Mouse (Mus musculus): Measurements from ENCODE around the gene Sptbn4.
A peak's percentile ranks its signal among the peaks of the same experiment; 100 is the strongest.

Gene Sptbn4

DNA sequence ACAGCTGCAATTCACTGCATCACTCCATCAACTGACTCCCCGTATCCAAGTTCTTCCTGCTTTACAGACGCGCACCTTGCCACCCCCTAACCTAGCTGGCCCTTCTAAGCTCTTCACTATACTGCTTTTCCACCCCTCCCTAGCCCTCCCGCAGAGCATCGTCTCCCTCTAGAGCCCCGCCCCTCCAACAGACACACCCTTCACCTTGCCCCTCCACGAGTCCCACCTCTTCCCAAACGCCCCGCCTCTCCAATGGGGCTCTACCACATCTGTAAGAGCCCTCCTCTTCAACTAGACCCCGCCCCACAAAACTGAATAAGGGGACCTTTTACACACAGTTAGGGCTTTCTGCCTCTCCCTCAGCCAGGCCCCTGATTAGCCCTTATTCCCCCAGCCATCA lies 13.7 kb downstream of the Sptbn4 start:
- no peak for DNase-seq (ENCODE audit: low read depth, low spot score)

GRCm38 (mm10) chr7:27433349-27433748 lies 14.1 kb downstream of the Sptbn4 start:
- no peak for DNase-seq (ENCODE audit: low read depth, low spot score)

GRCm38 (mm10) chr7:27429135-27429534 lies 18.4 kb downstream of the Sptbn4 start:
- DNase-seq (ENCODE audit: low read depth, low spot score) = no peak

GRCm38 (mm10) chr7:27428002-27428401 lies 19.5 kb downstream of the Sptbn4 start:
- DNase-seq (ENCODE audit: low read depth, low spot score) = no peak

DNA sequence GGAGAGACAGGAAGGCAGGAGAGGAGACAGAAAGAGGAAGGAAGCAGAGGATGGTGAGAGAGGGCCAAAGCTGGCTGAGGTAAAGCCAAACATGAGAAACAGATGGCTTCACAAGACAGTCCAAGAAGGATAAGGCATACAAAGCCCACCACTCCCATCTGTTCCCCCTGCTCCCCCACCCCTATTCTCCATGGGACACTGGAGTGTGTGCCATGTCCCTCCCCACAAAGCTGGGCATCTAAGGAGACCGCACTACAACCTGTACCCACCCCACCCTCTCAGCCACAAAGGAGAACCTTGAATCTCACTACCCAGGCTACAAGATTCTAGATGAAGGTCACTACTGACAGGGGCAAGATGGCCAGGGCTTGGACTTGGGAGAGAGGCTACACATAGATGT lies 20.1 kb downstream of the Sptbn4 start:
- no peak for DNase-seq (ENCODE audit: low read depth, low spot score)

DNA sequence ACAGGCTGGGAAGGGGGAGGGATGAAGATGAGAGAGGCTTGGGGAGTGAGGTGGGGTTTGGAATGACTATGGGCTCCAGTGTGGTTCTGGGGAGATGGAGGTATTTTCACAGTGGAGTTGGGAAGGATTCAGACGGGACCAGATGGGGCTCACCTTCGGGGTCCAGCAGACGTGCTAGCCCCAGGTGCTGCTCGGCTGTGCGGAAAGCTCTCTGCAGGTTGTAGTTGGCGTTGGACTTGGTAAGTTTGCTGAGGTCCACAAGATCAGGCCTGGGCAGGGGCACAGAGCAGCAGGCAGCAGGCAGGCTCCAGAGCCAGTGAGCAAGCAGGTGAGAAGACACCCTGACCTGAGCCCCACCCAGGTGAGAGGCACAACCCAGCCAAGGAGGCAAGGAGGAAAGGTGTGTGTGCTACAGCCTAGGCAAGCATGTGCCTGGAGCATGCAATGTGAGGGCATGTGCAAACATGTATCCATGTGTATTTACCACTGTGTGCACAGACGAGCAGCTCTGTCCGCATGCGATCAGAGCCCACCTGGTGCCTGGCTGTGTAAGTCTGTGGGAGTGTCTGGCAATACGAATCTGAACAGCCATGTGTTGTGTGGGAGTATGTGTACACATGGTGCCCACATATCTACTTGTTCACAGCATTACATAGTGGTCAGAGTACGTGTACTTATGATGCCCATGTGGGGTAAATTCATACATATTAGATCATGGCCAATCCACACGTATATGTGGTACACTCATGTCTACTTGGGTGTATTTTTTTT lies 23.7 kb downstream of the Sptbn4 start:
- peak; percentile 57 for DNase-seq (ENCODE audit: low read depth, low spot score)

GRCm38 (mm10) chr7:27419101-27419500 lies 28.4 kb downstream of the Sptbn4 start:
- DNase-seq (ENCODE audit: low read depth, low spot score) = no peak

DNA sequence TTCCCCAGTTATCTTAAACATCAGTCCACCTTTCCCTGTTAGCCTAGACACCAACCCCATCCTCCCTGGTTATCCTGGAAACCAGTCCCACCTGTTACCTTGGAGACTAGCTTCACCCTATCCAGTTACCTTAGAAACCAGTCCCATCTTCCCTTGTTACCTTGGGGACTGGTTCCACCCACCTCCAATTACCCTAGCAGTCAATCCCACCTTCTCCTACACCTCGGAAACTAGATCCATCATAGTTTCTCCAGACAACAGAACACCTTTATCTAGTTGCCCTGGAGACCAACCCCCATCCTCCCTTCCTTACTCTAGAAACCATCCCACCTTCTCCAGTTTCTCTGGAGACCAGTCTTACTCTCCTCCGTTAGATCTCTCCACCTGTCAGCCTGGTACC lies 30.3 kb downstream of the Sptbn4 start:
- peak; percentile 73 for DNase-seq (ENCODE audit: low read depth, low spot score)

- DNase-seq (ENCODE audit: low read depth, low spot score) = peak; percentile 89
Measured at GRCm38 (mm10) chr7:27408379-27409176, 38.9 kb downstream of the Sptbn4 start.

DNA sequence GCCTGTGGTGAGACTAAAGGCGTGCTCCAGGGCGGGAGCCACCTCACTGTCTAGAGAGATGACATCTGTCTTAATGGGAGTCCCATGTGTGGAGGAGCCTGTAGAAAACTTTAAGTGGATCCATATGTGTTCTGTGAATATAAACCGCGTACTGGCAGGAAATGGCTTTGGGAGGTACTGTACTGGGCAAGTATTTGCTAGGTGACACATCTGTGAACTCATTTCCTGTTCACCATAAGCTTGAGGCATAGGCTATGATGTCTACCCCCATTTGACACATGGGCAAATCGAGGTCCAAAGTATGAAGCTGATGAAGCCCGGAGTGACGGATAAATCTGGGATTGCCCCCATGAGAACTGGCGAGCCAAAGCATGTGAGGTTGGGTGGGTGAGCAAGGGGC lies 39.7 kb downstream of the Sptbn4 start:
- DNase-seq (ENCODE audit: low read depth, low spot score) = no peak

DNA sequence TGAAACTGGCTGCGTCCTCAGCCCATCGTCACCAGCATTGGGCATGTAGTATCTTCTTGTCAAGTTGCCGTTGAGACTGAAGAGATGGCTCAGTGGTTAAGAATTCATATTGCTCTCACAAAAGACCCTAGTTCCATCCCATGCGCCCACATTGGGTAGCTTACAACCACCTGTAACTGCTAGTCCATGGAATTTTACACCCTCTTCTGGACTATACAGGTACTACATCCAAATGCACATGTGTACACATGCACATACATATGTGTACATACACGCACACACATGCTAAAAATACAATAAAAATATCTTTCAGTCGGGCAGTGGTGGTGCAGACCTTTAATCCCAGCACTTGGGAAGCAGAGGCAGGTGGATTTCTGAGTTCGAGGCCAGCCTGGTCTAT lies 41.0 kb downstream of the Sptbn4 start:
- no peak for DNase-seq (ENCODE audit: low read depth, low spot score)

DNA sequence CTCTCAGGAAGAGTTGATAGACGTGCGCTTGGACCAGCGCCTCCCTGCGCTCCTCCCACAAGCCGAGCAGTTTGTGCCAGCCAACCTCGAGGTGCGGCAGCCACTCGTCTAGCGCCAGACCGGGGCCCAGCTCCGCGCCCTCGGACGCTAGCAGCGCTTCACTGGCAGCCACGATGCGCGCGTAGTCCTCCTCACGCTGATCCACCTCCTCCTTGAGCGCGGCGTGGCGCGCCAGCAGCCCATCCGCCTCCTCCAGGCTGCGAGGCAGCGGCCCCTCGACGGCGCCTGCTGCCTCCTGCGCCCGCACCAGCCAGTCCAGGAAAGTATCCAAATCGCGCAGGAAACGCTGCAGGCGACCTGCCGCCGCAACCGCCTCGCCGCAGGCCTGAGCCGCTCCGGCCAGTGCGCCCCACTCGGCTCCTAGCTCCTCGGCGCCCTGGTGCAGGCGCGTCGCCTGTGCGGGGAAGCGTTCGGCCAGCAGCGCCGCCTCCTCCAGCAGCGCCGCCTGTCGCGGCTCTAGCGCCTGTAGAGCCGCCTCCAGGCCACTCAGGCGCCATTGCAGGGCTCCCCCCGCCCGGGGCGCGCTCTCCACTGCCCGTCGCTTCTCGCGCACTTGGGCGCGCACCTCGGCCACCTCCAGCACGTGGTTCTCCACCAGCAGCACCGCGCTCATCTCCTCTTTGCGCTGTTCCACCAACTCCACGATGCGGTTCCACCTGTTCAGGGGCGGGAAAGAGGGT lies 43.1 kb downstream of the Sptbn4 start:
- DNase-seq (ENCODE audit: low read depth, low spot score) = no peak

- DNase-seq (ENCODE audit: low read depth, low spot score) = peak; percentile 93
Measured at GRCm38 (mm10) chr7:27402675-27403074, 44.8 kb downstream of the Sptbn4 start.

GRCm38 (mm10) chr7:27400545-27400944 lies 46.9 kb downstream of the Sptbn4 start:
- DNase-seq (ENCODE audit: low read depth, low spot score) = peak; percentile 70

GRCm38 (mm10) chr7:27397048-27397949 lies 50.2 kb downstream of the Sptbn4 start:
- DNase-seq (ENCODE audit: low read depth, low spot score) = peak; percentile 93

DNA sequence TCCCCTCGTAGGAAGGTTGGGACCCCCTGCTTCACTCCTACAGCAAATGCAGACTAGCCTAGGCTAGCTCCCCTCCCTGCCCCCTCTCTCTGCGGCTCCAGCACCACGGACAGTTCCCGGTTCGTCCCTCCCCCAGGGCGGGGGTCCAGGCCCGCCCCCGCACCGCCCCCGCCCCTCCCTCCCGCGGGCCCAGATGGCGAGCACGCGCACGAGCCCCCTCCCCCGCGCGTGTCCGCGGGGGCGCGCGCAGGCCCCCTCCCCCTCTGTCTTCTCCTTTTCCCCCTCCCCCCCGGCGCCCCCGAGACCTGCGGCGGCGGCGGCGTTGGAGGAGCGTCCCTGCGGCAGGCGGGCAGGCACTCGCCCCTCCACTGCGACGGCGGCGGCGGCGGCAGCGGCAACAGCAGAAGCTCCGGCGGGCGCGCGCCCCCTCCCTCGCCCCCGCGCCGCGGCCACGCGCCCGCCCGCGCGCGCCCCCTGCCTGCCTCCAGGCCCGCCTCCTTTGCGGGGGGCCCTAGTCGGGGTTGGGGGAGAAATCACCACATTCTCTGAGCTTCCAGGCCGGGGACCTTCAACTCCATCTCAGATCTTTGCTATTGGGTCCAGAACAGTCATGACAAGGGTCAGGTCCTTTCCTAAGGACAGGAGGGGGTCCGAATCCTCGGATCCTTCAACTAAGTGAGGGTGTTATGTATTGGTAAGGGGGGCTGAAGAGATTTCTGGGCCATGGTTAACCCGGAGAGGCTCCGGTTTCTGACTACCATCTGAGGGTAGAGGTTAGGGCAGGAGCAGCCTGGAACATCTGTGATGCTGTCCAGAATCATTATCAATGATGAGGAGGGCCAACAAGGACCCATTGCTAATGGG lies 51.1 kb downstream of the Sptbn4 start:
- peak; percentile 61 for DNase-seq (ENCODE audit: low read depth, low spot score)

DNA sequence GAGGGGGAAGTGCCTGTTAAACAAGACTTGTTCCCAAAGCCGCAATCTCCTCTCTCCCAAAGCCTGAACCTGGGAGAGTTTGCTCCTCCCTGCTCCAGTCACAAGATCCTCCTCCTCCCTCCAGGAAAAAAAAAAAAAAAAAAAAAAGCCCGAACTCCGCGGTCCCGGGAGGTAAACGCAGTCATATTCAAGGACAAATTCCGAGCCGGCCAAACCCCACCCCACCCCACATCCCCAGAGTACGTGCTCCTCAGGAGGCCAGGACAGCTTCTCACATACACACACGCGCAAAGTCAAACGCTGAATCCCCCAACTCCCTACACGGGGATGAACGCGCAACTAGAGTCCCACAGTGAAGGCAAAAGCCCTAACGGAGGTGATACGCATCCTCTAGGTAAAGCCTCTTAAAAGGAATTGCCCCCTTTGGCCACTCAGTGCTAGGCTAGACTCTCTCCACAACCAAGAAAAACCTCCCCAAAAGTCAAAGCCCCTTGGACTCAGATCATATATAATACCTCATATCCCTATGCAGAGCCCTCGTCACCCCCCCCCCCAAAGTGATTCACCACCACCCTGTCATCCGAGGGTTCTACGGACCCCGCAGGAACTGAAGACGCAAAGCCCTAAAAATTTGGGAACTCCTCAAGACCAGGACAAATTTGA lies 51.8 kb downstream of the Sptbn4 start:
- DNase-seq (ENCODE audit: low read depth, low spot score) = peak; percentile 91

DNA sequence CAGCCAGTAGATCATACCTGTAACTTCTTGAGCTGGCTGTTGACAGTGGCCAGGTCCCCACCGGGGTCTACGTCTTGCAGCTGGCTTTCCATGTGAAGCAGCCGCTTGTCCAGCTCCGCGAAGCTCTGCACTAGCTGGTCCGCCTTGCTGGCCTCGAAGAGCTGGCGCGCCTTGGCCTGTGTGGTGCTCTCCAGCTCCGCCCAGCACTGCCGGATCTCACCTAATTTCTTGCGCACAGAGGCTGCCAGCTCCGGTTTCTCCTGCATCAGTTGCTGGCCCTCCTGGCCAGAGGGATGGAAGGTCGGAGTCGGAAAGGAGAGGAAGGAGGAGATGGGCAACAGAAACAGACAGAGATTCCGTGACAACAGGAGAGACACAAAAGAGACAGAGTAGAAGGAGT lies 56.1 kb downstream of the Sptbn4 start:
- peak; percentile 63 for DNase-seq (ENCODE audit: low read depth, low spot score)

- no peak for DNase-seq (ENCODE audit: low read depth, low spot score)
Measured at GRCm38 (mm10) chr7:27389213-27389612, 58.3 kb downstream of the Sptbn4 start.

GRCm38 (mm10) chr7:27384731-27385130 lies 62.8 kb downstream of the Sptbn4 start:
- peak; percentile 78 for DNase-seq (ENCODE audit: low read depth, low spot score)
